Mouse (Mus musculus) intestine, embryonic 15.5 days (tissue): Measurements from ENCODE around the gene Dpagt1. TPM values are rescaled to one million over a fixed set of nuclear protein-coding genes. Genes with fewer than 3 reads are reported as not detected.
"Not testable (repeated sequence)": the region's sequence is repeated elsewhere in the genome, so short reads cannot be mapped to it uniquely, and the experiment has no call there.

Experiments used
- ATAC-seq: fragments of 200-750 bp; cut with Nextera tagmentation; 2 replicates; pipeline ENCODE4 v1.8.0; 2017; ENCODE audit warnings: moderate TSS enrichment, moderate library complexity
- H3K27ac ChIP-seq: fragments of 300-500 bp; sonication (generic); 2 replicates; pipeline ENCODE4 v1.5.1; 2015; ENCODE audit warnings: mild to moderate bottlenecking, inconsistent platforms
- H3K27me3 ChIP-seq: fragments of 300-500 bp; sonication (generic); replicated peaks from 2 replicates; pipeline ENCODE4 v1.6.1; 2015; ENCODE audit warnings: inconsistent platforms
- H3K36me3 ChIP-seq: fragments of 300-500 bp; sonication (generic); 2 replicates; pipeline ENCODE4 v1.6.1; 2015; ENCODE audit warnings: inconsistent platforms
- H3K4me1 ChIP-seq: fragments of 300-500 bp; sonication (generic); replicated peaks from 2 replicates; pipeline ENCODE4 v1.6.1; 2015; ENCODE audit warnings: inconsistent platforms
- H3K4me2 ChIP-seq: fragments of 300-500 bp; sonication (generic); replicated peaks from 2 replicates; pipeline ENCODE4 v1.6.1; 2015; ENCODE audit warnings: mild to moderate bottlenecking, inconsistent platforms
- H3K4me3 ChIP-seq: fragments of 300-500 bp; sonication (generic); replicated peaks from 2 replicates; pipeline ENCODE4 v1.5.1; 2015; ENCODE audit warnings: inconsistent platforms
- H3K9ac ChIP-seq: fragments of 300-500 bp; sonication (generic); 2 replicates; pipeline ENCODE4 v1.6.1; 2015; ENCODE audit warnings: inconsistent platforms
- H3K9me3 ChIP-seq: fragments of 300-500 bp; sonication (generic); 2 replicates; pipeline ENCODE4 v1.6.1; 2016; ENCODE audit warnings: inconsistent platforms
- WGBS: fragments of 180-500 bp; shearing (Covaris S2); methylation state at CpG from one replicate; pipeline ENCODE4 v1.1.7; 2015; 5-methylcytosine and 5-hydroxymethylcytosine counted together
- polyA plus RNA-seq: library from polyadenylated mRNA; unstranded; fragments of >200 nt; fragmentation: Nextera tagmentation; extraction: Ambion mirVana; gene quantifications from 2 replicates; pipeline ENCODE4 v1.2.1, GENCODE M21; 2015

Gene Dpagt1
- polyA plus RNA-seq, 1 experiment from 2014 or later = 38.2 TPM

DNA sequence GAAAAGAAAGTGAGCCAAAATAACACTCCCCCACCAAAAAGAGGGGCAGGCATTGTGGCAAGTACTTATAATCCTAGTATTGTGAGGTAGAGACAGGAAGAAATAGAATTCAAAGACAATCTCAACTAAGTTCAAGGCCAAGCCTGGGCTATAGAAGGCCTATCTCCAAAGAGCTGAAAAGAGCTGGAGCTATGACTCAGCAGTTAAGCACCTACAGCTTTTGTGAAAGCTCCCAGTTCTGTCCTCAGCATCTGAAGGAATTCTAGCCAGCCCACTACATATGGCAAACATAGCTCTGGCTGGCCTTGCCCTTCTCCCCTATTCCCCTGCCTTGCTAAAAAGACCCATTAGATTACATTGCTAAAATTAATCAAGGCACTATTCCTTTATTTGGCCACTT lies 47.6 kb downstream of the Dpagt1 start:
- no peak overlapping the region for H3K27ac ChIP-seq
- H3K9ac ChIP-seq = no peak overlapping the region
- no peak overlapping the region for H3K4me3 ChIP-seq
- H3K4me2 ChIP-seq = no peak overlapping the region
- H3K9me3 ChIP-seq = no peaks in the 10 kb centered on the region
- no peaks in the 10 kb centered on the region for H3K4me1 ChIP-seq
- ATAC-seq = no peak
- H3K27me3 ChIP-seq = no peaks in the 10 kb centered on the region
- H3K36me3 ChIP-seq = no peaks in the 10 kb centered on the region

DNA sequence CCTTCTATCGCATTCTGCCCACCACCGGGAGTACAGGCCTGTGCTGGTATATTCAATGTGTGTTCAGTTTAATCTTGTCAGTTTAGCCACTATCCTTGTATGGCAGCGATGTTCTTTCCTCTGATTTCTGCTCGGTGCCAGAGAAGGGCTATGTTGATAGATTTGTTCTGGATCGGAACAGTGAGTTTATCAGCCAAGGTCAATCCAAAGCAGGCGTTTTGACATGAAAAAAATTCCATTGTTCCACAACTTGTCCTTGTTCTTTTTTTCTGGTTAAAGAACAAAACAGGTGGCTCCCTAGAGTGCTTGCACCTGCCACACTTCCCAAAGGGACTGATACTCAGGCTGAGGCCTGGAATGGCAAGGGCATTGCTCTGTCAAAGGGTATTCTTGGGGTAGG lies 50.3 kb downstream of the Dpagt1 start:
- Histone ChIP-seq H3K9ac (no peak overlapping the region), H3K4me1 (peaks cover 13% of the 10 kb centered on the region), H3K27ac (no peak overlapping the region), H3K4me3 (no peak overlapping the region), H3K4me2 (no peak overlapping the region), H3K9me3 (no peaks in the 10 kb centered on the region), H3K27me3 (no peaks in the 10 kb centered on the region), H3K36me3 (no peaks in the 10 kb centered on the region)
- ATAC-seq = no peak
- 90% methylated on average over 6 of the region's 6 CpGs for WGBS

DNA sequence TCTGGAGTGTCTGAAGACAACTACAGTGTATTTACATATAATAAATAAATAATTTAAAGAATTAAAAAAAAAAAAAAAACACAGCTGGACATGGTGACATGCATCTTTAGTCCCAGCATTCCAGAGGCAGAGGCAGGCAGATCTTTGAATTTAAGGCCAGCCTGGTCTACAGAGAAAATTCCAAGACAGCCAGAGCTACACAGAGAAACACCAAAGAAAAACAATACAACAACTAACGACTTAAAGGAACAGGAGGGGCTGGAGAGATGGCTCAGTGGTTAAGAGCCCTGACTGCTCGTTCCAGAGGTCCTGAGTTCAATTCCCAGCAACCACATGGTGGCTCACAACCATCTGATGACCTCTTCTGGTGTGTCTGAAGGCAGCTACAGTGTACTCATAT lies 51.5 kb downstream of the Dpagt1 start:
- not testable (repeated sequence) for H3K4me2 ChIP-seq, H3K27me3 ChIP-seq, H3K4me3 ChIP-seq, H3K9me3 ChIP-seq, H3K36me3 ChIP-seq, H3K9ac ChIP-seq, ATAC-seq, H3K27ac ChIP-seq
- peaks cover 14% of the 10 kb centered on the region for H3K4me1 ChIP-seq
- WGBS = 81% methylated on average over 2 of the region's 2 CpGs

DNA sequence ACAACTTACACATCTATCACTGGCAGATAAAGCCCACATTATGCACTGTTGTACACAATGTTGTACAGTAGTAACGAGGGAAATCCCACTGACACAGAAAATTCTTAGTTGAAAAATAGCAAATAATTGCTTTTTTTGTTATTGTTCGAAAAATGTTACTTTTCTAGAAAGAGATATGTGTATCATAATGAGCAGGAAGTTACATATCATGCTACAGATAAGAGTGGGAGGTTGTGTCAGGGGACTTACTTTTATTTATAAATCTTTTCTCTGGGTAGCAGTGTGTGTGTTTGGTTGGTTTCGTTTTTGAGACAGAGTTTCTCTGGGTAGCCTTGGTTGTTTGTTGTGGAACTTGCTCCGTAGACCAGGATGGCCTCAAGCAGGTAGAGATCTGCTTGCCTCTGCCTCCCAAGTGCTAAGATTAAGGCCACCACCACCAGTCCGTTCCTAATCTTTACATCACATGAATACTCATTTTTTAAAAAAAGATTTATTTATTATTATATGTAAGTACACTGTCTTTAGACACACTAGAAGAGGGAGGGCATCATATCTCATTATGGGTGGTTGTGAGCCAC lies 52.4 kb downstream of the Dpagt1 start:
- Histone ChIP-seq H3K4me2 (peak overlapping the region; percentile 87), H3K36me3 (peaks cover 12% of the 10 kb centered on the region), H3K27me3 (no peaks in the 10 kb centered on the region), H3K4me3 (peak overlapping the region; percentile 75), H3K27ac (peak overlapping the region; percentile 88; the same call in 1 of the 2 replicates), H3K9ac (peak overlapping the region; percentile 69), H3K4me1 (peaks cover 14% of the 10 kb centered on the region), H3K9me3 (no peaks in the 10 kb centered on the region)
- no peak for ATAC-seq
- 80% methylated on average over 5 of the region's 5 CpGs for WGBS

DNA sequence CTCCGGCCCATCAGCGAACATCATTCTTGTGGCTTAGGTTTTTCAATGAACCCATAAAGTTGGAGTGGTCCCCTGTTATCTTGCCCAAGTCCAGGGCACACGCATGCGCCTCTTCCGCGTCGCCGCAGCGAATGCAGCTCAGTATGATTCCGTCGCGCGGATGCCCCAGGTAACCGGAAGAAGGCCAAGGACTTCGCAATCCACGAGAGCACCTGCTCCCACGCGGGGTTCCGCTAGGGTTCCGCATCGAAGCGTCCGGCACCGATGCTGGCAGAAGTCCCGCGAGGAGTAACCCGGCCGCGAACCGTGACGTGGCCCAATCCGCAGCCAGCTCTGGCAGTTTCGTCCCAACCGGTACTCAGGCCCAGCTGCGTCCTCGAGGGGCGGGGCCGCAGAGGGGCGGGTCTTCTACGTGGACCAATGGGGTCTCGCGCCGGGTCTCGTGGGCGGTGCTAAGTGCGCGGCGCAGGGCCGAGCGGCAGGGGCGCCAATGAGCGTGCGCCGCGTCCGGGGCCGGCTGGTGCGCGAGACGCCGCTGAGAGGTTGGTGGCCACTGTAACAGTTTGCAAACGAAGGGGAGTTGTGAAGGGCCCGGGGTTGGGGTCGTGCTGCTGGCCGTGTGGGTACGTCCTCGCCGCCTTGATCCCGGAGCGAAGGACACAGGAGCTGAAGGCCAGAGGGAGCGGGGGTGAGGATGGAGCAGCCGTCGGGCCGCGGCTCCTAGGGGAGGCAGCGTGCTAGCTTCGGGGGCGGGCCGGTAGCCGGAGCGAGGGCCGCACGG lies 53.4 kb downstream of the Dpagt1 start, which contains the start of gene Hyou1:
Hyou1 (plus strand) TSS at position 437 of the 781 bp plus-strand sequence.
- no peaks in the 10 kb centered on the region for H3K27me3 ChIP-seq
- under 1% methylated on average over 83 of the region's 83 CpGs for WGBS

DNA sequence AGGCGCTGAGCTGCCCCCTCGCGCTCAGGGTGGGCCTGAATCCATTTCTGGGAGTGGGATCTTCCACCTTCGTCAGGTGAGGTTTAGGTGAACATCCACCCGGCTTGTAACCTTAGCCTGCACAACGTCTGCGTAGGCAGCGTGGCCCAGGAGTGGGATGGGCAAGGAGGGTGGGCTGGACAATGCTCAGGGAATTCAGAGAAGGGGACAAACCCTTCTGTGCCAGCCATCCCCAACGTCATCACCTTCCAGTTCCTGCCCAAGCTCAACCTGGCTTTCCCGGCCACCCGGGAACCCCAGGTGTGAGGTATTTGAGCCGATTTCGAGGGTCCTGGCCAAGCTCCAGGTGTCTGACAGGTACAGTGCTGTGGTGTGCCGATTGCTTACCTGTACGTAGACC lies 54.0 kb downstream of the Dpagt1 start:
- Histone ChIP-seq H3K4me3 (peak overlapping the region; percentile 75), H3K27ac (peak overlapping the region; percentile 86), H3K4me1 (peaks cover 14% of the 10 kb centered on the region), H3K9ac (peak overlapping the region; percentile 83), H3K27me3 (no peaks in the 10 kb centered on the region), H3K4me2 (peak overlapping the region; percentile 87), H3K9me3 (no peaks in the 10 kb centered on the region), H3K36me3 (peaks cover 24% of the 10 kb centered on the region)
- ATAC-seq = peak; percentile 26
- 5% methylated on average over 15 of the region's 15 CpGs for WGBS

More for the DNA sequence above, 53.4 kb downstream of the Dpagt1 start, which contains the start of gene Hyou1:
- H3K4me1 ChIP-seq = peaks cover 14% of the 10 kb centered on the region
- H3K9ac ChIP-seq = peak within 1 kb of the TSS; percentile 83
- peak within 1 kb of the TSS; percentile 87 for H3K4me2 ChIP-seq
- H3K36me3 ChIP-seq = peaks cover 18% of the 10 kb centered on the region
- peak; percentile 99 for ATAC-seq
- H3K4me3 ChIP-seq = peak within 1 kb of the TSS; percentile 75
- H3K27ac ChIP-seq = peak within 1 kb of the TSS; percentile 88
- H3K9me3 ChIP-seq = no peaks in the 10 kb centered on the region

Other genes starting within 250 kb of the Dpagt1 start
- 0.06 and 0.10 TPM in 2 replicates for gene Mfrp, start 224.3 kb upstream of the Dpagt1 start, polyA plus RNA-seq
- gene C1qtnf5, start 218.8 kb upstream of the Dpagt1 start, polyA plus RNA-seq = 3.1 and 3.5 TPM in 2 replicates
- gene Gm49380, start 212.5 kb upstream of the Dpagt1 start, polyA plus RNA-seq = 0.10 TPM in 1 of 2 replicates, not detected in the other
- 56.9 and 57.9 TPM in 2 replicates for gene Rnf26, start 212.5 kb upstream of the Dpagt1 start, polyA plus RNA-seq
- gene Mcam, start 191.6 kb upstream of the Dpagt1 start, polyA plus RNA-seq = 40.0 and 43.5 TPM in 2 replicates
- 13.2 and 14.8 TPM in 2 replicates for gene Cbl, start 92.0 kb upstream of the Dpagt1 start, polyA plus RNA-seq
- gene Ccdc153, start 85.3 kb upstream of the Dpagt1 start, polyA plus RNA-seq = not detected in 2 replicates
- gene Pdzd3, start 74.5 kb upstream of the Dpagt1 start, polyA plus RNA-seq = 11.7 and 12.9 TPM in 2 replicates
- gene Nlrx1, start 57.4 kb upstream of the Dpagt1 start, polyA plus RNA-seq = 5.5 and 5.9 TPM in 2 replicates
- 2.5 and 2.9 TPM in 2 replicates for gene Abcg4, start 37.4 kb upstream of the Dpagt1 start, polyA plus RNA-seq
- gene Hinfp, start 20.3 kb upstream of the Dpagt1 start, polyA plus RNA-seq = 19.9 and 21.2 TPM in 2 replicates
- gene C2cd2l, start 5.7 kb upstream of the Dpagt1 start, polyA plus RNA-seq = 6.8 and 10.6 TPM in 2 replicates
- gene H2afx, start 8.7 kb downstream of the Dpagt1 start, polyA plus RNA-seq = 280 and 298 TPM in 2 replicates
- 128 and 141 TPM in 2 replicates for gene Hmbs, start 18.2 kb downstream of the Dpagt1 start, polyA plus RNA-seq
- gene Vps11, start 35.7 kb downstream of the Dpagt1 start, polyA plus RNA-seq = 28.9 and 30.3 TPM in 2 replicates
- 38.8 and 43.6 TPM in 2 replicates for gene Hyou1, start 53.5 kb downstream of the Dpagt1 start, polyA plus RNA-seq
- gene Slc37a4, start 70.8 kb downstream of the Dpagt1 start, polyA plus RNA-seq = 51.7 and 59.2 TPM in 2 replicates
- gene Rps25, start 81.1 kb downstream of the Dpagt1 start, polyA plus RNA-seq = 2,026 and 2,084 TPM in 2 replicates
- gene Trappc4, start 81.6 kb downstream of the Dpagt1 start, polyA plus RNA-seq = 122 and 123 TPM in 2 replicates
- gene Ccdc84, start 92.5 kb downstream of the Dpagt1 start, polyA plus RNA-seq = 24.0 and 25.6 TPM in 2 replicates
- not detected in 2 replicates for gene Foxr1, start 115.1 kb downstream of the Dpagt1 start, polyA plus RNA-seq
- 1.2 TPM in 2 replicates for gene Upk2, start 129.0 kb downstream of the Dpagt1 start, polyA plus RNA-seq
- 7.5 and 7.8 TPM in 2 replicates for gene Bcl9l, start 156.8 kb downstream of the Dpagt1 start, polyA plus RNA-seq
- gene Cxcr5, start 235.9 kb downstream of the Dpagt1 start, polyA plus RNA-seq = 1.3 TPM in 2 replicates